Mouse (Mus musculus) hindbrain, embryonic 11.5 days (tissue): ENCODE results near the gene Brsk1. TPM values are rescaled to one million over a fixed set of nuclear protein-coding genes. Genes with fewer than 3 reads are reported as not detected.

Experiments used
- ATAC-seq: fragments of 200-750 bp; cut with Nextera tagmentation; 2 replicates; pipeline ENCODE4 v1.8.0; 2017; ENCODE audit warnings: mild to moderate bottlenecking, moderate TSS enrichment, moderate library complexity; ENCODE audit not compliant: low FRiP score
- DNase-seq: peaks from one replicate; pipeline ENCODE4 v3.0.0-alpha.2; 2015; ENCODE audit warnings: low spot score
- H3K27ac ChIP-seq: fragments of 300-500 bp; sonication (generic); 2 replicates; pipeline ENCODE4 v1.5.1; 2014; ENCODE audit warnings: mild to moderate bottlenecking, low read depth, low read length
- H3K27me3 ChIP-seq: fragments of 300-500 bp; sonication (generic); 2 replicates; pipeline ENCODE4 v1.6.1; 2014; ENCODE audit warnings: mild to moderate bottlenecking, low read length, moderate library complexity, mixed read lengths; ENCODE audit not compliant: control insufficient read depth, insufficient read depth
- H3K36me3 ChIP-seq: fragments of 300-500 bp; sonication (generic); 2 replicates; pipeline ENCODE4 v1.6.1; 2014; ENCODE audit warnings: mild to moderate bottlenecking, low read length, moderate library complexity, mixed read lengths; ENCODE audit not compliant: control insufficient read depth, insufficient read depth
- H3K4me1 ChIP-seq: fragments of 300-500 bp; sonication (generic); replicated peaks from 2 replicates; pipeline ENCODE4 v1.6.1; 2014; ENCODE audit warnings: low read length, mixed read lengths; ENCODE audit not compliant: control insufficient read depth, insufficient read depth
- H3K4me2 ChIP-seq: fragments of 300-500 bp; sonication (generic); replicated peaks from 2 replicates; pipeline ENCODE4 v1.6.1; 2014; ENCODE audit warnings: mild to moderate bottlenecking, low read depth, low read length
- H3K4me3 ChIP-seq: fragments of 300-500 bp; sonication (generic); 2 replicates; pipeline ENCODE4 v1.5.1; 2014; ENCODE audit warnings: low read depth, low read length
- H3K9ac ChIP-seq: fragments of 300-500 bp; sonication (generic); 2 replicates; pipeline ENCODE4 v1.6.1; 2014; ENCODE audit warnings: low read depth, low read length
- H3K9me3 ChIP-seq: fragments of 300-500 bp; sonication (generic); 2 replicates; pipeline ENCODE4 v1.6.1; 2016; ENCODE audit warnings: low read length; ENCODE audit not compliant: control insufficient read depth
- WGBS: fragments of 180-500 bp; shearing (Covaris S2); extraction: QIAGEN DNeasy Blood & Tissue Kit; methylation state at CpG from one replicate; pipeline ENCODE4 v1.1.7; 2014; 5-methylcytosine and 5-hydroxymethylcytosine counted together
- polyA plus RNA-seq: library from polyadenylated mRNA; unstranded; fragments of >200 nt; fragmentation: Nextera tagmentation; extraction: Ambion mirVana; gene quantifications from 2 replicates; pipeline ENCODE4 v1.2.1, GENCODE M21; 2014

The Brsk1 gene
- 3.1 and 5.1 TPM in 2 replicates for polyA plus RNA-seq

GRCm38 (mm10) chr7:4690387-4690786, at the start of gene Brsk1:
Gene Brsk1, plus strand, starts transcription at chr7:4690604.
- peak within 1 kb of the TSS; percentile 100 for H3K4me3 ChIP-seq
- 1% methylated on average over 5 of the region's 18 CpGs for WGBS

GRCm38 (mm10) chr7:4641155-4641554, 49.2 kb upstream of the Brsk1 start:
- peaks cover 11% of the 10 kb centered on the region; the same call in 1 of the 2 replicates for H3K36me3 ChIP-seq

More at GRCm38 (mm10) chr7:4690387-4690786, at the start of gene Brsk1:
- peak; percentile 90 for ATAC-seq
- no peaks in the 10 kb centered on the region for H3K9me3 ChIP-seq
- peak within 1 kb of the TSS; percentile 100 for H3K9ac ChIP-seq
- peaks cover 3% of the 10 kb centered on the region; the same call in 1 of the 2 replicates for H3K4me1 ChIP-seq
- peak within 1 kb of the TSS; percentile 86 for H3K4me2 ChIP-seq
- H3K36me3 ChIP-seq: peaks cover 6% of the 10 kb centered on the region; the same call in 1 of the 2 replicates
- peak; percentile 96 for DNase-seq
- peak within 1 kb of the TSS; percentile 98 for H3K27ac ChIP-seq
- H3K27me3 ChIP-seq: no peaks in the 10 kb centered on the region

DNA sequence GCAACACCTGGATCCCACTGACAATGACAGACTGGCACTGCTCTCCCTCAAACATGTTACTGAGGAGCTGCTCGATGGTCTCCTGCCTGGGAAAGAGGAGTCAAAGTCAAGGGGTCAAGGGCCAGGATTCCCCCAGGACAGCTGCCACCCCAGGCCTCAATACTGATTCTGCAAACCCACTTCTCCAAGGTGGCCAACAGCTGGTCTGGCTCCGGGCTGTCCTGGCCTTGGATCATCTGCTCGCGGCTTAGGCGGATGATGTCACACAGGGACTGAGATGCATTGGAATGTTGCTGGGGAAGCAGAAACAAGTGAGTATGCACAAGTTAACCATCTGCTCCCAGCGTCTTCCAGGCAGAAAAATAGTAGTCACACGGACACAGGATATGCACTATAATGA, 48.4 kb upstream of the Brsk1 start:
- 88% methylated on average over 7 of the region's 7 CpGs for WGBS
- Histone ChIP-seq H3K9me3 (no peaks in the 10 kb centered on the region), H3K27me3 (no peaks in the 10 kb centered on the region), H3K4me3 (no peak overlapping the region), H3K27ac (no peak overlapping the region), H3K36me3 (peaks cover 14% of the 10 kb centered on the region; the same call in 1 of the 2 replicates), H3K4me2 (no peak overlapping the region), H3K4me1 (no peaks in the 10 kb centered on the region), H3K9ac (no peak overlapping the region)
- ATAC-seq (no peak), DNase-seq (no peak)

More at GRCm38 (mm10) chr7:4641155-4641554, 49.2 kb upstream of the Brsk1 start:
- ATAC-seq (no peak), DNase-seq (no peak)
- H3K27me3 ChIP-seq: no peaks in the 10 kb centered on the region
- H3K4me2 ChIP-seq: no peak overlapping the region
- WGBS: 86% methylated on average over 11 of the region's 11 CpGs
- no peak overlapping the region for H3K27ac ChIP-seq
- no peak overlapping the region for H3K9ac ChIP-seq
- H3K4me3 ChIP-seq: no peak overlapping the region
- H3K4me1 ChIP-seq: no peaks in the 10 kb centered on the region
- H3K9me3 ChIP-seq: no peaks in the 10 kb centered on the region

GRCm38 (mm10) chr7:4643225-4643624, 47.2 kb upstream of the Brsk1 start:
- H3K36me3 ChIP-seq: peaks cover 13% of the 10 kb centered on the region; the same call in 1 of the 2 replicates
- H3K27me3 ChIP-seq: no peaks in the 10 kb centered on the region
- H3K4me2 ChIP-seq: no peak overlapping the region
- H3K4me1 ChIP-seq: no peaks in the 10 kb centered on the region
- no peak overlapping the region for H3K9ac ChIP-seq
- no peaks in the 10 kb centered on the region for H3K9me3 ChIP-seq
- no peak overlapping the region for H3K27ac ChIP-seq
- DNase-seq (no peak), ATAC-seq (no peak)
- H3K4me3 ChIP-seq: no peak overlapping the region
- 95% methylated on average over 6 of the region's 6 CpGs for WGBS

- 88% methylated on average over 3 of the region's 3 CpGs for WGBS
- no peaks in the 10 kb centered on the region for H3K4me1 ChIP-seq
- H3K4me3 ChIP-seq: no peak overlapping the region
- H3K27ac ChIP-seq: no peak overlapping the region
- H3K9ac ChIP-seq: no peak overlapping the region
- 0 out of 2 replicates have a peak, but pooled peaks cover 4% of the 10 kb centered on the region for H3K36me3 ChIP-seq
- H3K27me3 ChIP-seq: no peaks in the 10 kb centered on the region
- ATAC-seq: no peak
- no peak for DNase-seq
- H3K9me3 ChIP-seq: no peaks in the 10 kb centered on the region
- H3K4me2 ChIP-seq: no peak overlapping the region
These were observed 43.6 kb upstream of the Brsk1 start for GRCm38 (mm10) chr7:4646806-4647205.

DNA sequence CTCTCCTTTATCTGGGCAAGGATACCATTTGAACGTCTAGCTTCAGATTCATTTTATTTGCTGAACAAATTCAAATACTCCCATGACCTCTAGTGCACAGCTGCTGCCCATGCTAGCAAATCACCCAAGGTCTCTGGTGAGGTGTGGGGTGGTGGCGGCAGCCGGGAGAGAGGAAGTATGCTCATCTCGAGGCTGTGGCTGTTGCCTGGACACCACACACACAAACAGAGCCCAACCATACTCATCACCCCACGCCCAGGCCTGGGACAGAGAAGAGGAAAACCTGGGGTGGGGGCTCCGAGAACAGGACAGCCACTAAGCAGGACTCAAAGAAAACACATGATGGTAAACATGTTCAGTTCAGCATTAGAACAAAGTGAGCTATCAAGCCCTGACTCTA, 43.1 kb upstream of the Brsk1 start:
- Histone ChIP-seq H3K4me2 (no peak overlapping the region), H3K36me3 (0 out of 2 replicates have a peak, but pooled peaks cover 4% of the 10 kb centered on the region), H3K27ac (no peak overlapping the region), H3K27me3 (no peaks in the 10 kb centered on the region), H3K9me3 (no peaks in the 10 kb centered on the region), H3K4me3 (no peak overlapping the region), H3K9ac (no peak overlapping the region), H3K4me1 (no peaks in the 10 kb centered on the region)
- ATAC-seq (no peak), DNase-seq (no peak)
- 81% methylated on average over 6 of the region's 6 CpGs for WGBS

GRCm38 (mm10) chr7:4647992-4648391, 42.4 kb upstream of the Brsk1 start:
- 91% methylated on average over 2 of the region's 2 CpGs for WGBS
- H3K27me3 ChIP-seq: no peaks in the 10 kb centered on the region
- H3K4me1 ChIP-seq: no peaks in the 10 kb centered on the region
- DNase-seq: no peak
- H3K9me3 ChIP-seq: no peaks in the 10 kb centered on the region
- H3K36me3 ChIP-seq: 0 out of 2 replicates have a peak, but pooled peaks cover 2% of the 10 kb centered on the region
- no peak for ATAC-seq
- no peak overlapping the region for H3K4me3 ChIP-seq
- no peak overlapping the region for H3K27ac ChIP-seq
- no peak overlapping the region for H3K4me2 ChIP-seq
- no peak overlapping the region for H3K9ac ChIP-seq

DNA sequence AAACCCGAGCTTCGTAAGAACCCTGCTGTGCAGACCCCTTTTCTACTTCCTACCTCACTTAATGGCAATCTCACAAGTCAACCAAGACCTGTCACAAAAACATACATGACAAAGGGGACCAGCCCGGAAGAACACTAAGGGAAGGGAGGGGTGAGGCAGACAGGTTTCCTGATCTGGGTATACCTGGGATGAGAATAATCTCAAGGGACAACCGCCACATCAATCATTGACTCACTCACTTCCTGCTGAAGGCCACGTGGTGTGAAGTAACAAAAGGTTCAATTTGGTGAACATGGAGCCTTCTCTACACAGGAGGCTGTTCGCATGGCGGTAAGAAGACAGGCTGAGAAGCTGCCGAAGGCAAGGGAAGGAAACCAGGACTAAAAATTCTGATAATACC, 38.8 kb upstream of the Brsk1 start:
- Histone ChIP-seq H3K27me3 (no peaks in the 10 kb centered on the region), H3K4me2 (no peak overlapping the region), H3K4me1 (no peaks in the 10 kb centered on the region), H3K9me3 (no peaks in the 10 kb centered on the region), H3K4me3 (no peak overlapping the region), H3K9ac (no peak overlapping the region), H3K27ac (no peak overlapping the region), H3K36me3 (0 out of 2 replicates have a peak, but pooled peaks cover 2% of the 10 kb centered on the region)
- 80% methylated on average over 8 of the region's 8 CpGs for WGBS
- no peak for ATAC-seq
- no peak for DNase-seq

DNA sequence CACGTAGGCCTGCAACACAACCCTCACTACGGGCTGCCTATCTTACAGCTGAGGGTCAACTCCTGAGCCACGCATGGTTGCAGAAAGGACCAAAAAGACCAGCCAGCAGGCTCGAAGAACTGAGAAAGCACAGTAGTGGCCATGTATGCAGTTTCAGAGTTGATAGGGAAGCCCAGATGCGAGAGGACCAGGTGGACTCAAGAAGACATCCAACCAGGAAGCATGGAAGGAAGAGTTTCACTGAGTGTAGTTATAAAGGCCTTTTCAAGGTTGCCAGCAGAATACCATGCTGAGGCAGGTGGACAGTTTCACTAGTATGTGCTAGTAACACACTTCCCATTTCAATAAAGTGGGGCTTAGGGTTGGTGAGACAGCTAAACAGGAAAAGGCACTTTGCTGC, 37.7 kb upstream of the Brsk1 start:
- ATAC-seq (no peak), DNase-seq (no peak)
- 90% methylated on average over 5 of the region's 5 CpGs for WGBS
- Histone ChIP-seq H3K4me2 (no peak overlapping the region), H3K9ac (no peak overlapping the region), H3K4me3 (no peak overlapping the region), H3K9me3 (no peaks in the 10 kb centered on the region), H3K4me1 (peaks cover 3% of the 10 kb centered on the region), H3K27ac (no peak overlapping the region), H3K27me3 (no peaks in the 10 kb centered on the region), H3K36me3 (no peaks in the 10 kb centered on the region)
